Mouse (Mus musculus) 3134 (cell line): ENCODE data around the gene Slc39a3.
A peak's percentile ranks its signal among the peaks of the same experiment; 100 is the strongest.
"Not testable (repeated sequence)": the region's sequence is repeated elsewhere in the genome, so short reads cannot be mapped to it uniquely, and the experiment has no call there.

Source experiments
- DNase-seq: peaks from one replicate; pipeline ENCODE4 v3.0.0-alpha.2; 2011; ENCODE audit warnings: low spot score; ENCODE audit not compliant: insufficient read length; ENCODE audit errors: extremely low read depth

The Slc39a3 gene

DNA sequence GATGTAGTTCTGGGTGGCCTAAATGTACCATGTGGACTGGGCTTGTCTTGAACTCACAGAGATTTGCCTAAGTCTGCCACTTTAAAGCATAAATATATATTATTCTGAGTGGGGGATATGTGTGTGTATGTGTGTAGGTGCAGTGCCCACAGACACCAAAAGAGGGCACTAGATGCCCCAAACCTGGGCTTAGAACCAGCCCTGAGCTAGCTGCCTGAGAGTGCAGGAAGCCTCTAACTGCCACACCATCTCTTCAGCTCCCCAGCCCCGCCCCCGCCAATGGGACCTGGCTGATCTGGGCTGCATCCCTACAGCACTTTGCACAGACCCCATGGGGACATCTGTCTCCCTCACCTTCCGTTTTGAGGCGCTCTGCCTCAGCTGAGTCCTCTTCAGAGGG is 13.4 kb upstream of the Slc39a3 start:
- no peak for DNase-seq

GRCm38 (mm10) chr10:81045246-81045645 is 8.0 kb upstream of the Slc39a3 start:
- not testable (repeated sequence) for DNase-seq

DNA sequence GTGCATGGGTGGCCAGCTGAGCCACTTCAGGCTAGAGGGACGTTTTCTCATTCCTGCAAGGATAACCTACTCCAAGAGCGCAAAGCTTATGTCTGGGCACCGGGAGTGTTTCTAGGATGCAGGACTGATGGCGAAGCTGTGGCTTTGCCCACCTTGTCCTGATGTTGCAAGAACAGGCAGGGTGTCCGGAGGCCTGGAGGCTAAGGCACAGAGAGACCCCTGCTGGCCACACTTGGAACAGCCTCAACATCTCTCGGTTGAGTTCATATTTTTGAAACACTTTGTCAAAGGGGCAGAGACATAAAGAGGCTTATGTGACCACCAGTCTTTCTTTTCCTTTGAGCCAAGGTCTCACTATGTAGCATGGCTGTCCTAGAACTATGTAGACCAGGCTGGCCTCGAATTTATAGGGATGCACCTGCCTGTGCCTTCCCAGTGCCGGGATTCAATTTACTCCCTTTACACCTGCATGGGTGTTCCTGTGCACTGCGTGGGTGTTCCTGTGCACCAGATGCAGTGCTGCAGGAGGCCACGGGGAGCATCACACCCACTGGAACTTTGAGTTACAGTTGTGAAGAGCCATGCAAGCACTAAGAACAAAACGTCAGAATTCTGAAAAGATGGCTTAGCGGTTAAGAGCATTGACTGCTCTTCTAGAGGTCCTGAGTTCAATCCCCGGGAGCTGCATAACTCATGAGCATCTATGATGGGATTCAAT is 4.4 kb upstream of the Slc39a3 start:
- no peak for DNase-seq

- DNase-seq = no peak
Observed at GRCm38 (mm10) chr10:81036251-81036650, 975 bp downstream of the Slc39a3 start.

DNA sequence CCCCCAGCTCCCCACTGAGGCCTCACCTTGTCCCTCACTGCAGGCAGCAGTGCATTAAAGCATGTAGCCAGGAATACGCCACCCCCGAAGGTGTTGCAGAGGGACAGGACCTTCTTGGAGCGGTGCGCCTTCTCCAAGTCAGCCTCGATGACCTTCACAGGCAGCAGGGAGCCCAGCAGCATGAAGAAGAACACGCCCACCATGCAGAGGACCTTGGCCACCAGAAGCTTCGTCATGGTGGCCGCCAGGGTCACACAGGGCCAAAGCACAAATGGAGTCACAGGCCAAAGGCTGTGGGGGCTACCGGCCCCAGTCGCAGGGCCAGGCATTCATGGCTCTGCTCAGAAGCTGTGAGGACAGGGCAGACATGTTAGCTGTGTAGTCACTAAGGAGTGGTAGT is 3.6 kb downstream of the Slc39a3 start:
- no peak for DNase-seq

DNA sequence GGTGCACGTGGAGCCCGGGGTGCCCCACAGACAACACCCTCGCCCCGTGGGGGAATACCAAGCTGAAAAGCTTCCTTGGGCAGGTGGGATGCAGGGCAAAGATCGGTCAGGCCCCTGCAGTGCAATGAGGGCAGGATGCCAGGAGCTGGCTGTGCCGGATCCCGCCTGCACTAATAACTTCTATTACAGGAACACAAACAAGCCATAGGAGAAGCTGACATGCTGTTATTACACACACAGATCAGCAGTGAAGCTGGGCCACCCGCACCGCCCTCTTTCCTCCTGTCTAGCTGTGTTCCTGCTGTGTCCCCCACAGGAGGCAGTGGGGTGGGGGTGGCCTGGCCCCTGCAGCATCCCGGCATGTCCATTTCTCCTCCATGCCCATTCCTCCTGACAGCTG is 8.2 kb downstream of the Slc39a3 start:
- no peak for DNase-seq

DNA sequence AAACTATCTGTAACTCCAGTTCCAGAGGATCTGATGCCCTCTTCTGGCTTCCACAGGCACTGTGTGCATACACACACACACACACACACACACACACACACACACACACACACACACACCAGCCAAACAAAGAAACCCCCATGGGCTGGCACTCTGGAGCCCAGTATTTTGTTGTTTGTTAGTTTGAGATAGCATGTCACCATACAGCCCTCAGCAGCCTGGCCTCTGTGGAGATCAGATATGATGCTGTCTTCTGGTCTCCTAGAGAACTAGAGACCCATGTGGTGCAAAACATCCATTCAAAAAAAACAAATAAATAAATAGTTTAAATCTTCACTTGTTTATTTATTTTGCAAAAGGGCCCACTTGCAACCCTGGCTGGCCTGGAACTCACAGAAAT is 9.0 kb downstream of the Slc39a3 start:
- no peak for DNase-seq

- peak; percentile 81 for DNase-seq
Observed at GRCm38 (mm10) chr10:81027331-81027730, 9.9 kb downstream of the Slc39a3 start.

- DNase-seq = no peak
Observed at GRCm38 (mm10) chr10:81026857-81027256, 10.4 kb downstream of the Slc39a3 start.

DNA sequence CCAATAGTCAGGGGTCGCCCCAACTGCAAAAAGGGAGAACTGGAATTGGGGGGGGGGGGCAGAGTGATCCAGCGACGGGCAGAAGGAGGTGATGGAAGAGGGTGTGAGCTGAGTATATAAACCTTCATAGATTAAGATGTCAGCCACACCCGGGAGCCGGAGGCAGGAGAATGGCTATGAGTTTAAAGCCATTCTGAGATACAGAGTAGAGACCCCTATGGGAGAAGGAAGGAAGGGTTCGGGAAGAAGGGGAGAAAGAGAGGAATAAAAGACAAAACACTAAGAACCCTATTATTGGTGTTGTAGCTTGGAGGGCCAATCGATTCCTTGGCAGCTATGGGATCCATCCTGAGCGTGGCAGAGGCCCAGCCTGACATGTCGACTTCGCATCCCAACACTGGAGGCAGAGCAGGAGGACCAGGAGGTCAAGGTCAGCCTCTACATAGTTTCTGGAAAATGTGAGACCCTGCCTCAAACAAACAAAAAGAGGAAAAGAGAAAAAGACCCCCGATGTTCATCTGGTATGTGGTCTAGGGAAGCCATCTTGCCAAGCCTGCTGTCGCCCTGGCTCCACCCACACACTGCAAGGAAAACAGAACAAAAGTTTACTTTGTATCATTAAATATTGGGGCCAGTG is 11.5 kb downstream of the Slc39a3 start, which contains the start of gene Diras1:
Diras1 (minus strand) TSS at position 24 of the 637 bp plus-strand sequence.
- no peak for DNase-seq

- DNase-seq = no peak
Observed at GRCm38 (mm10) chr10:81025047-81025621, 12.1 kb downstream of the Slc39a3 start.

DNA sequence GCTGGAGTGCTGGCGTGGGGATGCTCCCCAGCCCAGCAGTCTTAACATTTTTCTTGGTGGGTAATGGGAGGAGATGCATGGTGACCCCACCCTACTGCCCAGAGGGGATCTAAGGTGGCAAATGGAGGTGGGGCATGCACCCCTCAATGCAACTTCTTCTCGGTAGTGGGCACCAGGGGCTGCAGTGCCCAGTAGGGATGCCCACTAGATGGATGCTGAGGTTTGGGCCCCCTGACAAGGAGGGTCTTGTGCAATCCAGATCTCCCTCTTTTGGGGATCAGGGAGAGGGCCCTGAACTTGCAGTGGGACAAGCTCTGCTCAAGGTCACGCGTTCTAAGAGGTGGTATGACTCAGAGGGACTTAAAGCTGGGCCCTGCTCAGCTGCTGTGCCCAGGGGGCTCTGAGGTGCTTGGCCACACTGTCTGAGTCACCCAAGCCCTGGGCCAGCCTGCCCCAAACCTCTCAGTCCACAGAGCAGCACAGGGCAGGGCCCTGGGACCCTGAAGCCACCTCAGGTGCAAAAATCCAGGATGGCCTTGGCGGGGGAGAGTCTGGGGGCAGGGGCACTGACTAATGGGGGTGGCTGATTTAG is 12.8 kb downstream of the Slc39a3 start:
- peak; percentile 56 for DNase-seq

GRCm38 (mm10) chr10:81022744-81023143 is 14.5 kb downstream of the Slc39a3 start:
- no peak for DNase-seq

GRCm38 (mm10) chr10:81021547-81022110 is 15.6 kb downstream of the Slc39a3 start:
- DNase-seq = no peak

DNA sequence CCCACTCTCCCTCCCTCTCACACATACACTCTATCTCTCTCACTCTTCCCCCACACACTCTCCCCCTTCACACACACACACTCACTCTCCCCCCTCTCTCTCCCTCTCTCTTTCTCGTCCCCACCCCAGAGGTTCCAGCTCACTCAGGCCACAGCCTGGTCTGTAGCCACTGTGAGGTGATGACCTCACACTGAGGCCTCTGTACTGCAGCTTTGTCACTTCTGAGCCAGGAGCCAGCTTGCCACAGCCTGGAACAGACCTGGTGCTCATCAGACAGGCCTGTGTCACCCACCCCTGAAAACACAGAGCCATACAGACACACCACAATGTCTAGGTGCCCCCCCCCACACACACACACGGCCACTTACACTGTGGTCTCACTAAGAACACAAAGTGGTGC is 17.0 kb downstream of the Slc39a3 start:
- peak; percentile 61 for DNase-seq

GRCm38 (mm10) chr10:81019687-81020086 is 17.5 kb downstream of the Slc39a3 start:
- DNase-seq = no peak

DNA sequence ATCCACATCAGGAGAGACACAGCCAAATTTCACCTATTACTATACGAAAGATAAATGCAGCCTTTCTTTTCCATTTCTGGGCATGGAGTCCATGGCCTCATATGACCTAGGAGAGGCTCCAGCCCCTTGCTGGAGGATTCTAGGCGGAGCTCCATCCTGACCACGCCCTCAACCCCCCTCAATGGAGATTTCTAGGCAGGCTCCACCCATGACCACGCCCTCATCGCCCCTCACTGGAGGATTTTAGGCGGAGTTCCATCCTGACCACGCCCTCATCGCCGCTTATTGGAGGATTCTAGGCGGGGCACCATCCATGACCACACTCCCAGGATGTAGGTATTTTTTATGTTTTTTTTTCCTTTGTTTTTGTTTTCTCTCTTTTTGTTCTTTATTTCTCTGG is 18.9 kb downstream of the Slc39a3 start:
- DNase-seq = no peak

DNA sequence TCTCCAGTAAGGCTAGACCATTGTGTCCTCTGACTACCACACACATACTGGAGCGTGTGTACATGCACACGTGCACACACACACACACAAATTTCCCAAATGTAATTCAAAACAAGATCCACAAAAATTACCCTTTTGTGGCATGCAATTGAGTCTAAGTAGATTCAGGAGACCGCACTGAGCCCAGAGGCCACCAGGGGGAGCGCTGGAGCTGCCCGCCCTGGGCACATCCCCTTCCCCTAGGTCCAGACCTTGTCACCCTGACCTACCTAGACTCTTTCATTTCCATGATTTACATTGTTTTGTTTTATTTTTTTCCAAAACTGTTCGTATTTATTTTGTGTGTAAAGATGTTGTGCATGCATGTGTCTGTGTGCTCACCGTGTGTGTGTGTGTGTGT is 20.6 kb downstream of the Slc39a3 start:
- peak; percentile 70 for DNase-seq

DNA sequence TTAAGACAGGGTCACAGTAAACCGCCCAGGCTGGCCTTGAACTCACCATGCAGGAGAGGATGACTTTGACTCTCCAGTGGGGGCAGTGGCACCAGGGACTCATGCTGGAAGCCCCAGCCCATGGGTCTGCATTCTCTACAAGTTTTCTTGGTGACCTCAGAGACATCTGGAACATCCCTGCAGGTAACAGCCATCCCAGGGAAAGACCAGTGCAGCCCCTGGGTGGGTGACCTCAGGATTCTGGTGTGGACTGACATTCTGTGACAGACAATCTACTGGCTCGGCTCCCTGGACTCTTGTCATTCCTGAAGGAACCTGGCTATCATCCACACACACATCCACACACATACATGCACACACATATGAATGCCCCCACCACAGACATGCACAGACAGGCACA is 21.6 kb downstream of the Slc39a3 start:
- DNase-seq = no peak

GRCm38 (mm10) chr10:81014393-81015384 is 22.5 kb downstream of the Slc39a3 start, which contains the start of gene Gng7:
Gene Gng7 (minus strand): TSS chr10:81014945.
- DNase-seq = peak; percentile 60
